Mouse (Mus musculus) testis, adult 10 weeks (tissue): Measurements from ENCODE around the gene Etfrf1. TPM values are rescaled to one million over a fixed set of nuclear protein-coding genes. Genes with fewer than 3 reads are reported as not detected.

Experiments used
- polyA plus RNA-seq: library from polyadenylated mRNA; stranded (reverse); fragments of 350-450 nt; fragmentation: Illumina TruSeq; extraction: RNeasy Lipid Tissue Mini Kit (QIAGEN cat#74804); gene quantifications from one replicate; pipeline ENCODE4 v1.2.3, GENCODE M21; 2014; ENCODE audit warnings: low read depth, low replicate concordance

The Etfrf1 gene
- 45.4 TPM for polyA plus RNA-seq

GRCm38 (mm10) chr6:145210816-145211338 is at the start of gene Etfrf1, which contains the start of gene Casc1:
Gene Etfrf1 (plus strand): TSS chr6:145211134.
Gene Casc1 (minus strand): TSS chr6:145211005.

DNA sequence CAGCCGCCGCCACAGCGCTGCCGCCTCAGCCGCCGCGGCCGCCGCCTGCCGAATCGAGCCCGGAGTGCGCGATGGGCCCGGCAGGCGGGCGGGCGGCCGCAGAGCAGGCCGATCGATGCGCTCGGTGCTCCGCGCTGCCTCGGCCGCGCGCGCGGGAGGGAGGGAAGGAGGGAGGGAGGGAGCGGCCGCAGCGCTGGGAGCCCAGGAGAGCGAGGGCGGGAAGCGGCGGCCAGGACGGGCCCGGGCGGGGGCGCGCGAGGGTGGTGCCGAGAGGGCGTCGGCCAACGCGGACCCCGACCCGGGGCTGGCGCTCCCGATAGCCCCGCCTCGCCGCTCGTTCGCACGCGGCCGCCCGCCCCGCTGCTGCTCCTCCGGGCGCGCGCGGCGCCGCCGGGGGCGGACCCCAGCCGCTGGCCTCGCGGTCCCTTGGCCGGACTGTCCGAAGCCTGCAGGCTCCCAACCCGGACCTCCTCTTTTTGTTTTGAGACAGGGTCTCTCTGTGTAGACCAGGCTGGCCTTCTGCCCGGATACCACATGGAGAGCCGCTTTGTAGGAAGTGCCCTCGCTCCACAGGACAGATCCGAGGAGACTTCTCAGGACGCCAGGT is 39.4 kb downstream of the Etfrf1 start, which contains the start of gene Kras:
Gene Kras, minus strand, starts transcription at position 55 of the 607 bp plus-strand sequence.

Other genes with a start within 250 kb of the Etfrf1 start
- gene Bcat1, start 134.9 kb upstream of the Etfrf1 start, polyA plus RNA-seq: 0.04 TPM
- 0.52 TPM for gene Lrmp, start 95.5 kb upstream of the Etfrf1 start, polyA plus RNA-seq
- 35.2 TPM for gene Casc1, start 129 bp upstream of the Etfrf1 start, polyA plus RNA-seq
- 55.7 TPM for gene Kras, start 39.1 kb downstream of the Etfrf1 start, polyA plus RNA-seq